Mouse (Mus musculus): ENCODE results near the gene Car6. TPM values are rescaled to one million over a fixed set of nuclear protein-coding genes. Genes with fewer than 3 reads are reported as not detected.

Car6 gene
- polyA plus RNA-seq (2014; fragmentation: Illumina TruSeq; extraction: RNeasy Lipid Tissue Mini Kit (QIAGEN cat#74804); ENCODE audit: low read depth, low replicate concordance) = not detected

DNA sequence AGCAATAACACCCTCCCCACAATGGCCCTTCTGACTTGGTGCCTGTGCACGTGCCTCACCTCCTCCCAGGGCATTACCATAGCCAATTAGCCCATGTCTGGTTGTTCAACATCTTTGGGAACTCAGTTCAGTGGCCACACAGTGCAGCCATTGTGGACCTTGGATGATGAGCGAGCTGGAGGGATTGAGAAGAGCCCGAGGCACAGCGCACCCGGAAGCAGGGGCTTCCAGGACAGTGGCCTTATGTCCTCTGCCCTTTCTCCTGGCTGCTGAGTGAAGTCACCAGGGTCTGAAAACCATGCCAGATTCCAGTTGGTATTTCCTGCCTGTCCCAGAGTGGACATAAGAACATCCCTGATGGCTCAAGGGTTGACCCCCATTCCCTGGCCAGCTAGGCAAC, at the start of gene Car6:
Gene Car6 (minus strand): TSS at position 101 of the 400 bp plus-strand sequence.

DNA sequence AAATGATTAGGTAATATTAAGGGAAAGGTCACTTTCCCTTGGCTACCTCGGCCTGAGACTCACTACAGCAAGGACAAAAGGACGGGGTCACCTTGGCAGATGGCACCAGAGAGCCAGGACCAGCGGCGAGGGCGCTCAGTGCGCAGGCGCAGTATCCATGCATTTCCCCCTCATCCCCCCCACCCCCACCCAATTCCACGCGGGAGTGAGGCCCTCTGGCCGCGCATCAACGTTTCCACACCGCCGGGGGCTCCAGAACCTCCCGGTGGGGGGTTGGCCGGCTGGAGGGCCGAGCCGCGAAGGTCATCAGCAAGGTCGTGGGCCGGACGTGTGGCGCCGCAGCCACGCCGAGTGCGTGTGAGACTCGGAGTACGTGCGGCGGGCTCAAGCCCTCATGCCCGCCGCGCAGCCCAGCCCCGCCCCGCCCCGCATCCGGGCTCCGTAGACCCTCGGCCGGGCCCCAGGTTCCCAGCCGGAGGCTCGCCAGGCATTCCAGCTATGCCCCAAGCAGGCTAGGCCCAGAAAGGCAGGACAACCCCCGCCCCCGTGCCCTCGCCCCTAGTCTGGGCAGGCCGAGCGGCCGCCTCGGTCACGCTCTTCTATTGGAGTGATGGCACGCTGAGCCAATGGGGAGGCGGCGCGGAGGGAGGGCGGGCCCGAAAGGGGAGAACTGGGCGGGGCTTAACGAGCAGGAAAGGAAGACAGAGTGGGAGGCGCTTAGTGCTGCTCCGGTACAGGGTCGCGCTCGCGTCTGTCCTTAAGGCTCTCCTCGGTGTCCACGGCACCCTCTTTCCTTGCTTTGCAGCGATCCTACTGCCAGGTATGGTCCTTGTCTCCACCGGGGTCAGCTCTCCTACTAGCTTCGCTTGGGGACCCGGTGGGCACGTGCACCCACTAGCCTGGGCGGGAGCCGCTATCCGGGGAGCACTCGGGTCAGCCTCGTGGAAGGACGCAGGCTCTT, 35.7 kb upstream of the Car6 start, which contains the start of gene Eno1:
Gene Eno1 (plus strand): TSS at position 201 of the 961 bp plus-strand sequence.

Other genes with a start within 250 kb of the Car6 start
- gene Spsb1, start 246.3 kb downstream of the Car6 start, polyA plus RNA-seq (2014; fragmentation: Illumina TruSeq; extraction: RNeasy Lipid Tissue Mini Kit (QIAGEN cat#74804); ENCODE audit: low read depth, low replicate concordance) = 5.7 TPM
- gene H6pd, start 192.3 kb downstream of the Car6 start, polyA plus RNA-seq (2014; fragmentation: Illumina TruSeq; extraction: RNeasy Lipid Tissue Mini Kit (QIAGEN cat#74804); ENCODE audit: low read depth, low replicate concordance) = 17.9 TPM
- 0.87 TPM for gene Gpr157, start 114.0 kb downstream of the Car6 start, polyA plus RNA-seq (2014; fragmentation: Illumina TruSeq; extraction: RNeasy Lipid Tissue Mini Kit (QIAGEN cat#74804); ENCODE audit: low read depth, low replicate concordance)
- gene Slc2a5, start 82.0 kb downstream of the Car6 start, polyA plus RNA-seq (2014; fragmentation: Illumina TruSeq; extraction: RNeasy Lipid Tissue Mini Kit (QIAGEN cat#74804); ENCODE audit: low read depth, low replicate concordance) = 0.35 TPM
- gene Slc2a7, start 52.4 kb downstream of the Car6 start, polyA plus RNA-seq (2014; fragmentation: Illumina TruSeq; extraction: RNeasy Lipid Tissue Mini Kit (QIAGEN cat#74804); ENCODE audit: low read depth, low replicate concordance) = not detected
- gene Eno1, start 35.4 kb upstream of the Car6 start, polyA plus RNA-seq (2014; fragmentation: Illumina TruSeq; extraction: RNeasy Lipid Tissue Mini Kit (QIAGEN cat#74804); ENCODE audit: low read depth, low replicate concordance) = 190 TPM
- gene Rere, start 80.3 kb upstream of the Car6 start, polyA plus RNA-seq (2014; fragmentation: Illumina TruSeq; extraction: RNeasy Lipid Tissue Mini Kit (QIAGEN cat#74804); ENCODE audit: low read depth, low replicate concordance) = 50.2 TPM

All from adrenal gland, adult 10 weeks (tissue).